ENCODE assay signal across 29 mouse cellular contexts in the genomic region with DNA sequence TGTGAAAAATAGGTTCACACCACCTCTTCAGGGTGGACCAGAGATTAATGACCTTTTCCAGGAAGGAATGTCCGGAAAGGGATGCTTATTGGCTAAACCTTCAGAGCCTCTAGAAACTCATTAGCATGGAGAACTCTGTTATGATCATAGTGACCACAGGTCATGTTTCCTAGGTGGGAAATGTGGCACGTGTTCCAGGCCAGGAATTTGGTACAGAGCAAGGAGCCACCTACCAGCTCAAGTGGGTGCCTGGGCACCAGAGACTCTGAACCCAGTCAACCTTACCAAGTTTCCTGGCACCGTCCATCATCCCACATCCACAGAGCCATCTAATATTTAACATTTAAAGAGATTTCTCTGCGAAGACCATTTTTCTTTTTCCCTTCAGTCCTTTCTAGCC.
"Had no signal": no experiment of that assay in that cellular context is flagged by ENCODE, and none has a peak within 500 bp of the region (broad histone marks: within the 10 kb centered on the region; RNA-seq: fewer than 3 reads in every experiment).

No protein-coding gene starts in this region.

- H3K4me3 ChIP-seq: heart, adult 2 months; heart, embryonic 10.5 days; heart, embryonic 12.5 days; heart, embryonic 13.5 days; heart, embryonic 15.5 days; hindbrain, embryonic 10.5 days; hindbrain, embryonic 12.5 days; hindbrain, embryonic 13.5 days; hindbrain, embryonic 15.5 days; intestine, embryonic 15.5 days; layer of hippocampus, adult 2 months; left cerebral cortex, adult 2 months had no signal

- H3K9me3 ChIP-seq: heart, embryonic 10.5 days; hindbrain, embryonic 10.5 days; hindbrain, embryonic 15.5 days; intestine, embryonic 15.5 days had no signal

- H3K9ac ChIP-seq: heart, embryonic 12.5 days; heart, embryonic 13.5 days; heart, embryonic 15.5 days; hindbrain, embryonic 12.5 days; hindbrain, embryonic 13.5 days; hindbrain, embryonic 14.5 days; hindbrain, embryonic 15.5 days; intestine, embryonic 15.5 days had no signal

- DNase-seq: heart, adult 18-20 months; heart, adult 2 months; heart, postnatal 10 days; heart, postnatal 14 days; heart, postnatal 36 days; heart, postnatal 4 days; kidney, adult 18-20 months; kidney, postnatal 14 days; layer of hippocampus, adult 9-11 months; layer of hippocampus, postnatal 36 days had no signal

- H3K36me3 ChIP-seq: heart, embryonic 10.5 days; heart, embryonic 12.5 days; heart, embryonic 13.5 days; heart, embryonic 15.5 days; hindbrain, embryonic 10.5 days; hindbrain, embryonic 12.5 days; hindbrain, embryonic 13.5 days; hindbrain, embryonic 15.5 days; intestine, embryonic 15.5 days had no signal

- ATAC-seq: hindbrain, embryonic 16.5 days; hindbrain, postnatal 0 days; inflammation-experienced regulatory T-cells, adult 6 months; intestine, embryonic 15.5 days; intestine, embryonic 16.5 days; intestine, postnatal 0 days had no signal

- H3K27me3 ChIP-seq: heart, embryonic 12.5 days; heart, embryonic 13.5 days; heart, embryonic 15.5 days; hindbrain, embryonic 12.5 days; hindbrain, embryonic 13.5 days; hindbrain, embryonic 15.5 days; intestine, embryonic 15.5 days had no signal

- H3K4me2 ChIP-seq: heart, embryonic 11.5 days; heart, embryonic 12.5 days; heart, embryonic 13.5 days; heart, embryonic 15.5 days; hindbrain, embryonic 12.5 days; hindbrain, embryonic 13.5 days; hindbrain, embryonic 14.5 days; hindbrain, embryonic 15.5 days; intestine, embryonic 15.5 days had no signal

- H3K27ac ChIP-seq: heart, adult 2 months; heart, embryonic 10.5 days; heart, embryonic 13.5 days; heart, embryonic 15.5 days; hindbrain, embryonic 10.5 days; hindbrain, embryonic 12.5 days; hindbrain, embryonic 13.5 days; hindbrain, embryonic 14.5 days; hindbrain, embryonic 15.5 days; hindbrain, postnatal 0 days; intestine, embryonic 15.5 days; kidney, postnatal 0 days; layer of hippocampus, adult 2 months; left cerebral cortex, adult 2 months had no signal

- H3K4me1 ChIP-seq: hindbrain, embryonic 15.5 days; intestine, embryonic 15.5 days had no signal
